Mouse (Mus musculus) A20 (cell line): Measurements from ENCODE around the gene Ggn.
"Not testable (repeated sequence)": the region's sequence is repeated elsewhere in the genome, so short reads cannot be mapped to it uniquely, and the experiment has no call there.

Experiments
- DNase-seq: peaks from one replicate; pipeline ENCODE4 v3.0.0-alpha.2; 2011; ENCODE audit warnings: low read depth, low spot score

Ggn gene

DNA sequence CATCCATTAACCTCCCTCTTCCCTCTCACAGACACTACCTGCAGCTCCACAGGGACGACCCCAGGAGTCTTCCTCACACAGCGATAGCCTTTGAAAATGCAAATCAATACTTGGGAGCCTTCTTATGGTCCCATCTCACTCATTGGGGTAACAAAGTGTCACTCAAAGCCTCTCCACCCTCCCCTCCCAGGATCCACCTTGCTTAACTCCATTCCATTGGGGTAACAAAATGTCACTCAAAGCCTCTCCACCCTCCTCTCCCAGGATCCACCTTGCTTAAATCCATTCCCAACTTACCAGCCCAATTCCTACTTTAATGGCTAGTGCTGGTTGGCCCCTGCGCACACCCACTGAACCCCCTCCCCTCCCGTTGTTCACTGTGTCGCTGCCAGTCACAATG lies 11.7 kb upstream of the Ggn start:
- no peak for DNase-seq

DNA sequence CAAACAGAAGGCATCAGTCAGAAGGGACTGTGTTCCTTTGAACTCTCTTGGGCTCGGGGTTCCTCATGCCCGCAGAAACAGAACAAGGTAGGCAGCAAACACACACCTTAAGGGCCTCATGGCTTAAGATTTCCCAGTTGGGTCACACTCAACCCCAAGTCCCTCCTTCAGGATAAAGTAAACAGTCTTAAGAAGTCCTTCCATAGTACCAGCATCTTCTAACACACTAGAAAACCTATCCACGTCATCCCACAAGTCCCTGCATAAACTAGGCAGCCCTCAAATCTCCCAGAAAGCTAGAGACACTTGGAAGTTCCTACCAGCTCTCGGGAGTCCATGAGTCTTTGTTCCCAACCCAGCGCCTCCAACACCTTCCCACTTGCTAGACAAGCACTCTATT lies 7.7 kb upstream of the Ggn start:
- DNase-seq: no peak

GRCm38 (mm10) chr7:29162750-29163525 lies 7.1 kb upstream of the Ggn start:
- DNase-seq: peak; percentile 54

- DNase-seq: no peak
These were observed 2.4 kb upstream of the Ggn start for GRCm38 (mm10) chr7:29167656-29168055.

GRCm38 (mm10) chr7:29168121-29168695 lies 1.8 kb upstream of the Ggn start:
- DNase-seq: no peak

DNA sequence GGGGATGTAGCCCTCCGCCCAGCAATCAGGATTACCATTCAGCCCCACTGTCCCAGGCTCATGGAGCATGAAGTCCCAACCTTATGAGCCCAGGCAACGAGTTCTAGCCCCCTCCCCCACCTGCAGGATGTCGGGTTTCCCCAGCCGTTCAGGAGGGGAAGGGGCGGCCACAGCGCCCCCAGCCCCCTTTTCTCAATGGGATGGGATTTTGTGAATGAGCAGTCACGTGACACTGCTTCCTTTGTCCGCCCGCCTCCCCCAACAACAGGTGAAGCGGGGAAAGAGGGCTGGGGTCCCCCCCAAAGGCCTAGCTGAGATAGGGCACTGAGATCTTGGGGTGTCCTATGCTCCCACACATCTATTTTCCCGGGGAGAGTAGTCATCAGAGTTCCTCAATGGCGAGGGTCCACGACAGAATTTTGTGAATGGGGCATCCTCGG lies 1.2 kb upstream of the Ggn start:
- DNase-seq: no peak

GRCm38 (mm10) chr7:29169231-29170065 lies 562 bp upstream of the Ggn start:
- no peak for DNase-seq

DNA sequence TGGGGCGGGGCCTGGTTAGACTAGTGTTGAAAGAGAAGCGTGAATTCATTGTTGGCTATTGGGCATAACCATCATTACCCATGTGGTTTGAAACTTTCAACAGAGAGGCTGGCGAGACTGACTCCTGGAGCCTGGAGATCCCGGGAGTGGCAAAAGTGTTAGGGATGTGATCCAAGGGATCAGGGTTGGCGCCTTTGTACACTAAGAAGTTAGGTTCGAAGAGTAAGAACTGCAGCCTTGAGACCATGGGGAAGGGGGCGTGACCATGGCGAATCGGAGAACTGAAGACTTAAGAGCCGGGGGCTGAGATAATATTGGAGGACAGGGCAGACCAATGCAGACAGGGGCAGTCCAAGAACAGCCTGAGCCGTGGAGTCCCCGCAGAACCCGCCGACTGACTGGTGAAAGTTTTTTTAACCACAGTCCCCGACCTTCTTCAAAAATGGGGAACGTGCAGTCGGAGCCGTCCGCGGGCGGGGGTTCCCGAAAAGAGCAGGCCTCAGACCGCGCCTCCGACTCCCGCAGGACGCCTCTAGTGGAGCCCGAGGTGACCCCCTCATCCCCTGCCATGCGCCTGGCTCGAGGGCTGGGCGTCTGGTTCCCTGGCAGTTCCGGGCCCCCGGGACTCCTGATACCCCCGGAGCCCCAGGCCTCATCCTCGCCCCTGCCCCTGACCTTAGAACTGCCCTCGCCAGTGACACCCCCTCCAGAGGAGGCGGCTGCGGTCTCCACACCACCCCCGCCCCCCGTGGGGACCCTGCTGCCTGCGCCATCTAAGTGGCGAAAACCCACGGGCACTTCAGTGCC lies 948 bp downstream of the Ggn start:
- peak; percentile 50 for DNase-seq

DNA sequence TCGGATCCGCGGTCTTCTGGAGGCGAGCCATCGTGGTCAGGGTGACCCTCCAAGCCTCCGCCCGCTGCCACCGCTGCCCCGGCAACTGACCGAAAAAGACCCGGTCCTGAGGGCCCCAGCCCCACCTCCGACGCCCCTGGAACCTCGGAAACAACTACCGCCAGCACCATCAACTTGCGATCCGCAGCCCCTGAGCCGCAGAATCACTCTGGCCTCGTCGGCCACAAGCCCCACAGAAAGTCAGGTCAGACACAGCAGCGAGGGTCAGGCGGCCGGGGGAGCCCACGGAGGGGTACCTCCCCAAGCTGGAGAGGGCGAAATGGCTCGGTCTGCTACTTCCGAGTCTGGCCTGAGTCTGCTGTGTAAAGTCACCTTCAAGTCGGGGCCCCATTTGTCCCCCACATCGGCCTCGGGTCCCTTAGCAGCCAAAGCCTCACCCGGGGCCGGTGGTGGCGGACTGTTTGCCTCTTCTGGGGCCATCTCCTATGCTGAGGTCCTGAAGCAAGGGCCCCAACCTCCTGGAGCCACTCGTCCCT lies 1.6 kb downstream of the Ggn start:
- no peak for DNase-seq

GRCm38 (mm10) chr7:29172390-29173016 lies 2.5 kb downstream of the Ggn start:
- no peak for DNase-seq

DNA sequence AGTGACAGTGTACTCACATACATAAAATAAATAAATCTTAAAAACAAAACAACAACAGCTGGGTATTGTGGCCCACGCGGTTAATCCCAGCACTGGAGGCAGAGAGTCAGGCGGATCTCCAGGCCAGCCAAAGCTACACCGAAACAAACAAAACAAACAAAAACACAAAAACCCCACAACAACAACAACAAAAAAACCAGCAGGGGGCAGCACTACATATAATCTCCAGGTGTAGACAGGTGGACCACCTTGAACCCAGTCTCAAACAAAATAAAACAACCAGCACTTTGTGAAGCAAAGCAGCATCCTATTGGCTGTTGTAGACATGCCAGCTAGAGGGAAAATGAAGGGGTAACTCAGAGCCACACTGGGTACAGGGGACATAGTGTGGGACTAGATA lies 8.1 kb downstream of the Ggn start:
- DNase-seq: peak; percentile 52

- peak; percentile 46 for DNase-seq
These were observed 9.3 kb downstream of the Ggn start for GRCm38 (mm10) chr7:29179323-29179722.

DNA sequence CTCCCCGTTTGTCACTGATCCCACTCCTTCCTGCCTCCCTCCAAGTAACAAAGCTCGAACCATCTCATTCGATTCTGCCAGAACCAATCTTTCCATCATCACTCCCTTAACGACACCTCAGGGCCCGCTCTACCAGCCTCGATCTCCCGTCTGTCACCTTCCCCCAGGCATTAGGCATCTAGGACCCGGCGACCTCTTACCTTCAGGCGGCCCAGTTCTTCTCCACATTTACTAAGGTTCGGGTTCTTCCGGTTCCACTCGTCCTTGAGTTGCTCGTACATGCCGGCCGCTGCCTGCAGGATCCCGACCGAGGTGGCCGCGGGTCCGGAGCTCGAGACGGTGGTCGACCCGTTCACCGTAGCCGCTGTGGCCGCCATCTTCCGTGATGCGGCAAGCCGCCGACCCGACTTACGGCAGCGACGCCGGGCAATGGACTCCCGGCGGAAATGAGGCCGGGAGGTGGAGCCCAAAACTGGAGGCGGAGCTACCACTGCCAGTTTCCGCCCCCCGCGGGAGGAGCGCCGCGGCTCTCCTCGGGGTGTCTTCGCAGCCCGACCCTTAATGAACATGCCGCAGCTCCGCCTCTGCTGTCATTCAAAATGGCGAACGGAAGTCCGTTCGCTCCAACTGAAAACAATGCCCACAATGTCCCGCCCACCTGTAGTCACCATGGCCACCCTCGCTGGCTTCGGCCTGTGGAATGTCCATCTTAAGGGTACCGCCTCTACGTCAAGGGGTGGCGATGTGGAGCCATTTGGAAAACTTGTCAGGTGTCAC lies 10.3 kb downstream of the Ggn start, which contains the start of gene Psmd8:
Gene Psmd8 (minus strand): TSS at position 625 of the 777 bp plus-strand sequence.
- peak; percentile 100 for DNase-seq

DNA sequence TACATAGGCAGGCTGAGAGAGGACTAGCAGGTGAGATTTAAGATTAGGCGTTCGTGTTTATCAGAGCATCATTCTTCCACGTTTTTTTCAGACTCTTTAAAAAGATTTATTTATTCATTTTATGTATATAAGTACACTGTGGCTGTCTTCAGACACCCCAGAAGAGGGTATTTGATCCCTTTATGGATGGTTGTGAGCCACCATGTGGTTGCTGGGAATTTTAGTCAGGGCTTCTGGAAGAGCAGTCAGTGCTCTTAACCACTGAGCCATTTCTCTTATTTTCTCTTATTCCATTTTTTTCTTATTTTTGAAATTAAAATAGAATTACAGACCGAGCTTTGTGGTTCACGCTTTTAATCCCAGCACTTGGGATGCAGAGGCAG lies 10.8 kb downstream of the Ggn start:
- no peak for DNase-seq

GRCm38 (mm10) chr7:29181323-29181722 lies 11.3 kb downstream of the Ggn start:
- not testable (repeated sequence) for DNase-seq

- not testable (repeated sequence) for DNase-seq
These were observed 24.2 kb downstream of the Ggn start for GRCm38 (mm10) chr7:29194230-29194629.

DNA sequence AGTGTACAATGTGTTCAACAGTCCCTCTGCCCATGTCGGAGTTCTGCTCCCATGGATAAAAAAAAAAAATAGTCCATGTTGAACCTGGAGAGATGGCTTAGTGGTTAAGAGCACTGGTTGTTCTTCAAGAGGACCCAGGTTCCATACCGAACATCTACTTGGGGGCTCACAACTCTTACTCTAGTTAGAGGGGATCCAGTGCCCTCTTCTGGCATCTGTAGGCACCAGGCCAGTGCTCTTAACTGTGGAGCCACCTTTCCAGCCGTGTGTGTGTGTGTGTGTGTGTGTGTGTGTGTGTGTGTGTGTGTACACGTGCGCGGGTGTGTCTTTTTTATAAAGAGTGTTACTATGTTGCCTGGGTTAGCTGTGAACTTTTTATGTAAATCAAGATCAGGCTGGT lies 32.6 kb downstream of the Ggn start:
- DNase-seq: no peak

DNA sequence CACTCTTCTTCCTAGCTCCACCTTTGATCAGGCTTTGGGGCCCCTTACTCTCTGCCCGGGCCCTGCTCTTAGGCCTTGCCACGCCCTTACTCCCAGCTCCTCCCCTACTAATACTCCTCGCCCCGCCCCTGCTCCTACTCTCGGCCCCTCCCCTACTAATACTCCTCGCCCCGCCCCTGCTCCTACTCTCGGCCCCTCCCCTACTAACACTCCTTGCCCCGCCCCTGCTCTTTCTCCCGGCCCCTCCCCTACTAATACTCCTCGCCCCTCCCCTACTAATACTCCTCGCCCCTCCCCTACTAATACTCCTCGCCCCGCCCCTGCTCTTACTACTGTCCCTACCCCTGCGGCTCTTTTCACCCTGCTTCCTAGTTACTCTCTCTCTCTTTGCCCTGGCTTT lies 41.0 kb downstream of the Ggn start:
- peak; percentile 85 for DNase-seq

DNA sequence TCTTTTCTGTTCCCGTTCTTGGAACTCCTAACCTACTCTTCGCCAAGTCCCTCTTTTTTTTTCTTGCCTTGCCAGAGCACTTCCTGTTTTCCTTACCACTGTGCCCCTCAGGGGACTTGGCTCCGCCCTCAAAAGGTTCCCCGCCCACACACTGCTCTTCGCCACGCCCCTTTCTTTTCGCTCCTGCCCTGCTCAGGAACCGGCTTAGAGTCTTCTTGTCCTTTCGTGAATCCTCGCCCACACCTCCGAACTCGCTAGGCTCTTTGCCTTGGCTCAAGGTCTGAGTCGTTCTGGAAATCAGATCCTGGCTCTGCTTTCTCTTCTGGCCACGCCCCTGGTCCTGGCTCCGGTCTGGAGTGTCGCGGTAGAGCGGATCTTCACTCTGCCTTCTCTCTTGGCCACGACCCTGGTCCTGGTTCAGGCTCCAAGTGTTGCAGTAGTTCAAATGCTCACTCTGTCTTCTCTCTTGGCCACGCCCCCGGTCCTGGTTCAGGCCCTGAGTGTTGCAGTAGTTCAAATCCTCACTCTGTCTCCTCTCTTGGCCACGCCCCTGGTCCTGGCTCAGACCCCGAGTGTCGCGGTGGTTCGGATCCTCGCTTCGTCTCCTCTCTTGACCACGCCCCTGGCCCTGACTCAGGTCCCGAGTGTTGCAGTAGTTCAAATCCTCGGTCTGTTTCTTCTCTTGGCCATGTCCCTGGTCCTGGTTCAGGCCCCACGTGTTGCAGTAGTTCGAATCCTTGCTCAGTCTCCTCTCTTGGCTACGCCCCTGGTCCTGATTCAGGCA lies 41.6 kb downstream of the Ggn start:
- peak; percentile 97 for DNase-seq
